Mouse (Mus musculus) thymus, adult 2 months (tissue): ENCODE measurements around the gene Rasgrp3.

Source experiments
- CTCF ChIP-seq: fragments of 200-500 bp; IDR thresholded peaks from 2 replicates; pipeline ENCODE4 v1.5.1; 2012; ENCODE audit warnings: mild to moderate bottlenecking, control low read depth, low read length, moderate library complexity, borderline replicate concordance; ENCODE audit not compliant: control insufficient read depth, poor library complexity, insufficient read depth; ENCODE audit errors: extremely low read depth
- POLR2A ChIP-seq: fragments of 200-500 bp; IDR thresholded peaks from 2 replicates; pipeline ENCODE4 v1.6.1; 2012; ENCODE audit warnings: mild to moderate bottlenecking, low read length, control low read depth, moderate library complexity; ENCODE audit not compliant: control insufficient read depth, poor library complexity, insufficient read depth; ENCODE audit errors: extremely low read depth

DNA sequence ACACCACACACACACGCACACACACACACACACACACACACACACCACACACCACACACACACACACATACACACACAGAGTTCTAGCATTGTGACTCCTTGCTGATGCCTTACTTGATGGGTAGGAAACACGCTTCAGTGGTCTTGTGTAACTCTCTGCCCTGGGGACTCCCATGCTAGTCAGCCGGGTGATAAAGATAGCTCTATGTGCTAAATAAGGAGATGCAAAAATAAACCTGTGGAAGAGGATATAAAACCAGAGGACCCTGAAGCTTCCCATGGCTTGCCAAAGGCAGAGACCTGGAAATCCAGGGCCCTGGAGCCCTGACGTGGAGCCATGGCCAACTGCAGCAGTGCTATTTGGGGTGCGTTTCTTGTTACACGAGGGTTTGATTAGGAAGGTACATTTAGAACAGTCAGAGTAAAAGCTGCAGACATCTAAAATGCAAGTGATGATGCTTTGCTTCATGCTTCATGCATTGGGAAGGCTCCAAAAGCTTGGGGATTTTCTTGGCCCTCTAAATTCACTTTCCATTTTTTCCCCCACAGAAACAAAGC, 7.4 kb downstream of the Rasgrp3 start:
- TF ChIP-seq CTCF (no peak), POLR2A (no peak)
